Mouse (Mus musculus) Patski (cell line): ENCODE data around the gene Lrrc4. TPM values are rescaled to one million over a fixed set of nuclear protein-coding genes. Genes with fewer than 3 reads are reported as not detected.

Experiments used
- ATAC-seq: fragments of 100-300 bp; one replicate; pipeline ENCODE4 v1.8.0; 2021
- CTCF ChIA-PET: fragments of 350-600 bp; sonication (Branson Sonifier 250); formaldehyde crosslinking; loops from one replicate; lab custom pipeline; 2022; ENCODE audit warnings: inconsistent platforms; lab: Charles Lee
- POLR2A ChIA-PET: fragments of 350-600 bp; sonication (Branson Sonifier 250); formaldehyde crosslinking; loops from one replicate; lab custom pipeline; 2022; ENCODE audit warnings: antibody characterized with exemption, inconsistent platforms; lab: Charles Lee
- DNase-seq: peaks from one replicate; pipeline ENCODE4 v3.0.0-alpha.2; 2011; ENCODE audit warnings: low read depth, low spot score
- H3K27me3 ChIP-seq: fragments of 371-371 bp; one replicate; pipeline ENCODE4 v1.5.1; 2021
- CTCF ChIP-seq: fragments of 100-300 bp; IDR thresholded peaks from one replicate; pipeline ENCODE4 v1.5.1; 2021
- in situ Hi-C: fragments of 300-500 bp; cut with MboI; formaldehyde crosslinking; loops from 3 replicates; pipeline ENCODE4 v1.11.1; 2018; ENCODE audit warnings: low pct_unique_long_range_greater_than_20kb, mixed read lengths
- polyA plus RNA-seq: library from polyadenylated mRNA; unstranded; gene quantifications from one replicate; pipeline ENCODE4 v1.2.3, GENCODE M21; 2021

Gene Lrrc4
- not detected for polyA plus RNA-seq

DNA sequence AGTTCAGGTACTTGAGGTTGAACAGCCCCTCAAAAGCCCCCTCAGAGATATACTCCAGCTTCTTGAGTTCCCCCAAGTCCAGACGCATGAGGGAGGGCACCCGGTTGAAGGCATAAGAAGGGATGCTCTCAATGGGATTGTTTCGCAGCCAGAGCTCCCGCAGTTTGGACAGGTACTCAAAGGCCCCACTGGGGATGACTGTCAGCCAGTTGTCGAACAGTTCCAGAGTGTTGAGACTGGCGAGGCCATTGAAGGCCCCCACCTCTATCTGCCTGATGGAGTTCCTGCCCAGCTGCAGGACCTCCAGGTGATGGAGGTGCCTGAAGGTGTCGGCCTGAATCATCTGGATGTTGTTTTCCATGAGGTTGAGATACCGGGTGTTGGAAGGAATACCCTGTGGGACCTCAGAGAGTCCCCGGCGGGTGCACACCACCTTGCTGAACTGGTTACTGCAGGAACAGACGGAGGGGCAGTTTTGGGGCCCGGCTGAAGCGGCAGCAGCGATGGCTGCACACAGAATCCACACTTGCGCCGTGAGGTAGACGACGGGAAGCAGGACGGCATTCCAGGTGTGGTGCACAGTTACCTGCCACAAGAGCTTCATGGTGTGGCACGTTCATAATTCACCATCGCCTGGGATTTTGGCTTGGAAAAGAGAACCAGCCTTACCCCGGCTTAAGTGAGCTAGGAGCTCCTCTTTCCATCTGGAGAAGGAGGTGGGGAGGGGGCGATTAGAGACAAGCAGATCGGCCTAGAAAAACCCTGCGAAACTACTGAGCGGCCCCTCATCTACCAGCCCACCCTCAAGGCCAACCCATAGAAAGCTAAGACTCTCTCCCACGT is at the start of gene Lrrc4:
Lrrc4 (minus strand) TSS at position 737 of the 843 bp plus-strand sequence.
- ChIA-PET CTCF (no interaction called here), POLR2A (interaction anchor here (0.5 kb wide), 1 partner anchor 207 kb away, joined by 4 read pairs; no protein-coding TSS in a partner anchor)
- DNase-seq (no peak), ATAC-seq (no peak)
- TF ChIP-seq CTCF, result no peak
- H3K27me3 ChIP-seq, result no peaks in the 10 kb centered on the region
- in situ Hi-C loops, result no loop called here

DNA sequence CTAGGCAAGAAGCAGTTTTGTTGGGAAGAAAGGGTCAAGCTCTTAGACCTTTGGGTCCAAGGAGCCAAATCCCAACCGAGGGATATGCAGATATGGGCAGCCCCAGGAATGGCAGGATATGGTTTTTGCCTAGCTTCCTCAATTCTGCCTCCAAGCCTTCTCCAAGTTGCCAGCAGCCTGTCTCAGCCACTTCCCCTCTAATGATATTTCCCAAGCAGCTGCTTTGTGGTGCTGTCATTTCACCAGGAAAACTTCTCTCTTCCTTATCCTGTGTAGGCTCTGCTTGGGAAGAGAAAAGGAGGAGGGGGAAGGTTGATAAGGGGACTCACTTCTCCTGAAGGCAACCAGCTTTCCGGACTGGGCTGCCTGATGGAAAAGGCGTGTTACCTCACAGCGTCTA is 49.4 kb upstream of the Lrrc4 start:
- in situ Hi-C loops, result no loop called here
- DNase-seq, result no peak
- TF ChIP-seq CTCF, result no peak
- POLR2A ChIA-PET, result interaction anchor here (0.6 kb wide), 1 partner anchor 107 kb away, joined by 6 read pairs; no protein-coding TSS in a partner anchor
- H3K27me3 ChIP-seq, result no peaks in the 10 kb centered on the region
- CTCF ChIA-PET, result interaction anchor here (0.9 to 1.6 kb wide), 2 partner anchors 11 to 13 kb away, joined by 3 to 5 read pairs; no protein-coding TSS in a partner anchor
- no peak for ATAC-seq

DNA sequence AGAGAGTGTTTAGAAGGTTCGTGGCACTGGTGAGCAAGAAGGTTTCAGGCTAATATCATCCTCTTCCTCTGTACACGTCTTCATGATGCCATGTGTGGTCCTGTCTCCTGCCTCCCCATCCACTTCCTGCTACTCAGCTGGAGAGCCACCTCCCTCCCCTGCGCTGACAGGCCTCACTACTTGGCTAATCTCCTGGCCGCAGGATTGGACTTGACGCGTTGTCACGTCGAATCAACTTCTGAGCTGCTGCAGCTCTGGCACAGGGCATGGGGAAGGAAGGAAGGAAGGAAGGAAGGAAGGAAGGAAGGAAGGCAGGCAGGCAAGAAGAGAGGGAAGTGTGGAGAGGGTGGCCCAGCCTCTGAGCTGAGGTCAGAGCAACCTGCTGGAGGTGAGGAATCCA is 47.8 kb upstream of the Lrrc4 start:
- ChIA-PET CTCF (no interaction called here), POLR2A (no interaction called here)
- H3K27me3 ChIP-seq, result no peaks in the 10 kb centered on the region
- no peak for DNase-seq
- in situ Hi-C loops, result no loop called here
- ATAC-seq, result no peak
- TF ChIP-seq CTCF, result no peak

DNA sequence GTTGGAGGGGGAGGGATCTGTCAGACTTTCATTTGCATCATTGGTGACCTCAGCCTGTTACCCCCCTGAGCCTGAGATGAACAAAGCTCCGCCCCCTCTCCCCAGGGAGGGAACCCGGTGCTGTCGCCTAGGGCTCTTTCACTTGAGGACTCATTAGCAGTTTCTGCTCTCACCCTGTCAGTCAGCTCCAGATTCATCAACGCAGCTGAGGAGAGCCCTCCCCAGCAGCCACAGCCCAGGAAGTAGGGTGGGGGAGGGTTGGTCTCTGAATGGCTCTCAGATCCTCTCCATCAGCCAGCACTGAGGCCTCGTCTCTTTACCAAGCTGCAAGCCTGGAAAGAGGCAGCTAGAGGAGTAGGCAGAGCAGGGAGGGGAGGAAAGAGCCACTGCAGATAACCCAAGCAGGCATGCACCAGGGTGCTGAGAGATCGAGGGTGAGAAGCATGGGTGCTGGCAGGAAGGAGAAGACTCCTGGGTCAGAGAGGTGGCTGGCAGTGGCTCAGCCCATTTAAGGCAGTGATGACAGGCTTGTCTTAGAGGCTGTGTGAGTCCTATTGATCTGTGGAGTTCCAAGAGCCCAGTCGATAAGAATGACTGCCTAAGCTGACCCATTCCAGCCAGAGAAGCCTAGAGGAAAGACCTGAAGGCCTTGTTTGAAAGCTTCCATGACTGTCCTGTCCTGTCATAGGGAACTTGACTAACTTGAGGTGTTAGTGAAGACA is 46.6 kb upstream of the Lrrc4 start:
- in situ Hi-C loops, result no loop called here

DNA sequence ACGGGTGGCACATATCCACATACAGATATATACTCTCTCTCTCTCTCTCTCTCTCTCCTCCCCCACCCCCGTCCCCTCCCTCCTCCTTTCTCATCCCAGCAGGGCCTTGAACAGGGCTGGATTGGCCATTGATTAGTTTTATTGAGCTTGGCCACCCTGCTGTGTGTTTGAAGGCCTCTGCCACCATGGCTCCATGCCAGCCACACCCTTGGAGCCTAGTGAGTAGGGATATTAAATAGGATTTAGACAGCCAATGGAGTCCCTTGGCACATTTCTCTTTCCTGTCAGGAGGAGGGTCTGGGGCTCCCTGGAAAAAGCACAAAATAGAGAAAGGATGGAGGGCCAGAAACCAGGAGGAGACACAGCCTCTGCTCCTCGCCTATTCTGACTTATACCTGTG is 44.9 kb upstream of the Lrrc4 start:
- ATAC-seq, result no peak
- ChIA-PET CTCF (no interaction called here), POLR2A (no interaction called here)
- DNase-seq, result no peak
- in situ Hi-C loops, result no loop called here
- no peaks in the 10 kb centered on the region for H3K27me3 ChIP-seq
- TF ChIP-seq CTCF, result no peak

More for the DNA sequence above, 46.6 kb upstream of the Lrrc4 start:
- CTCF ChIA-PET, result no interaction called here
- H3K27me3 ChIP-seq, result no peaks in the 10 kb centered on the region
- POLR2A ChIA-PET, result no interaction called here
- no peak for ATAC-seq
- no peak for TF ChIP-seq CTCF
- no peak for DNase-seq

DNA sequence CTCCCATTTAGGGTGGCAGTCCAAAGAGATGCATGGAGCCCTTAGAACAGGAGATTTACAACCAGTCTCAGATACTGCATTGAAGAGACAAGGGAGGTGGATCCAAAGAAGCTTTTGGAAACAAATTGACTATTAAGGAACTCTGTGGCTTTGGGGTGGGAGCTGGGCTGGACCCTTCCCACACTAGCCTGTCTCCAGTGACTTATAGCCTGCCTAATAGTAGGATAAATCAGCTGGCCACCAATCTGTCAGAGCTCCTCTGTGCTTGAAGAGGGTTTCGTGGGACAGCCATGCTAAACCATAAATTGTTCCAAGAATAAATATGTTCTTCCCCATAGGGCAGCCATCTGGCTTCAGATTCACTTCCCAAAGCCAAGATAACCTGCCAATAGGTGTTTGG is 43.8 kb upstream of the Lrrc4 start:
- no peak for DNase-seq
- in situ Hi-C loops, result no loop called here
- ChIA-PET POLR2A (interaction anchor here (0.6 kb wide), 1 partner anchor 13 kb away, joined by 3 read pairs; no protein-coding TSS in a partner anchor), CTCF (interaction anchor here (1.1 kb wide), 1 partner anchor 12 kb away, joined by 3 read pairs; no protein-coding TSS in a partner anchor)
- no peak for ATAC-seq
- no peak for TF ChIP-seq CTCF
- H3K27me3 ChIP-seq, result no peaks in the 10 kb centered on the region

DNA sequence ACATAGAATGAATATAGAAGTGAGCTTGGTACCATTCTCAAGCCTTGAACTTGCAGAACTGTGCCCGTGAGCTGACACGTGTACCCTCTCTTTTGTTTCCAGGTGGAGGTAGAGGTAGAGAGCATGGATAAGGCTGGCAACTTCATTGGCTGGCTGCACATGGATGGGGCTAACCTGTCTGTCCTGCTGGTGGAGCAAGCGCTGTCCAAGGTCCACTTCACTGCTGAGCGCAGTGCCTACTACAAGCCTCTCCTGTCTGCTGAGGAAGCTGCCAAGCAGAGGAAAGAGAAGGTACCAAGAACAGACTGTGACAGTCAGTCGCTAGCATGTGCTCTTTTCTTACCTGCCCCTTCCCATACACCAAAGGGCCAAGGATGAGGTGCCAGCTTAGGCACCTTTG is 43.2 kb upstream of the Lrrc4 start:
- TF ChIP-seq CTCF, result no peak
- CTCF ChIA-PET, result interaction anchor here (1.6 kb wide), 1 partner anchor 7 kb away, joined by 4 read pairs; no protein-coding TSS in a partner anchor
- ATAC-seq (no peak), DNase-seq (no peak)
- in situ Hi-C loops, result no loop called here
- POLR2A ChIA-PET, result interaction anchor here (0.6 kb wide), 1 partner anchor 14 kb away, joined by 3 read pairs; no protein-coding TSS in a partner anchor
- H3K27me3 ChIP-seq, result no peaks in the 10 kb centered on the region

DNA sequence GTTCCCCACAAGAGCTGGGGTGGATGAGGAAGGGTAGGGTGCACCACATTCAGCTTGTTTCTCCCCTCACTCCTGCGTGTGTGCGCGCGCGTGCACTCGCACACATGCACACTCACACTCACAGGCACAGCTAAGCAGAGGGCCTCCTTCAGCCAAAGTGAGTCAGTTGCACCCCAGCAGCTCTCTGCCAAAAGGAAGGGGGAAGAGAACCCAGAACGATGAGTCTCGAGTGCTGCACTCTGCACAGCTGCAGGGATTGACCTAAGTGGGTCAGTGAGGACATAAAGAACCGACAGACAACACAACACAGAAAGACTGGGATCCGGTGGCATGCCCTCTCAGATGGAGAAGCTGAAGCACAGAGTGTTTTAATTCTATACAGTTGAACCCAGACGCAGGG is 42.5 kb upstream of the Lrrc4 start:
- DNase-seq (no peak), ATAC-seq (no peak)
- POLR2A ChIA-PET, result no interaction called here
- in situ Hi-C loops, result no loop called here
- TF ChIP-seq CTCF, result no peak
- H3K27me3 ChIP-seq, result no peaks in the 10 kb centered on the region
- CTCF ChIA-PET, result interaction anchor here (0.7 to 1.6 kb wide), 3 partner anchors 8 to 34 kb away, joined by 3 to 4 read pairs (median 4); no protein-coding TSS in a partner anchor

DNA sequence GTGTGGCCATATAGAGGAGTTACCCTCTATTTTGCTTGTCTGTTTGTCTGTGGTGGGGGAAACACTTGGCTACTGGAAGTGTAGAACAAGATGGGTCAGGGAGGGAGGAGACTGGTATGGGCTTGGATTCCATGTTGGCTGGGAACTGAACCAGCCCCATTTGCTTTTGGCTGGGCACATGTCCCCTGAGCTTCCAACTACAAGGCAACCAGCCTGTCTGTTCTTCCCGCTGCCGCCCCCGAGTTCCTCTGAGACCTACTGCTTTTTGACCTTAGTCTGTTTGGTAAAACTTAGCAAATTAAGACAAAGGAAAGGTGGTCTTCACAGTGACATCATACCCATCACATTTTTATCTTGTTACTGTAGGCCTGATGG is 40.9 kb upstream of the Lrrc4 start:
- in situ Hi-C loops, result no loop called here
- ChIA-PET POLR2A (no interaction called here), CTCF (no interaction called here)
- no peak for DNase-seq
- no peak for TF ChIP-seq CTCF
- no peak for ATAC-seq
- H3K27me3 ChIP-seq, result no peaks in the 10 kb centered on the region

DNA sequence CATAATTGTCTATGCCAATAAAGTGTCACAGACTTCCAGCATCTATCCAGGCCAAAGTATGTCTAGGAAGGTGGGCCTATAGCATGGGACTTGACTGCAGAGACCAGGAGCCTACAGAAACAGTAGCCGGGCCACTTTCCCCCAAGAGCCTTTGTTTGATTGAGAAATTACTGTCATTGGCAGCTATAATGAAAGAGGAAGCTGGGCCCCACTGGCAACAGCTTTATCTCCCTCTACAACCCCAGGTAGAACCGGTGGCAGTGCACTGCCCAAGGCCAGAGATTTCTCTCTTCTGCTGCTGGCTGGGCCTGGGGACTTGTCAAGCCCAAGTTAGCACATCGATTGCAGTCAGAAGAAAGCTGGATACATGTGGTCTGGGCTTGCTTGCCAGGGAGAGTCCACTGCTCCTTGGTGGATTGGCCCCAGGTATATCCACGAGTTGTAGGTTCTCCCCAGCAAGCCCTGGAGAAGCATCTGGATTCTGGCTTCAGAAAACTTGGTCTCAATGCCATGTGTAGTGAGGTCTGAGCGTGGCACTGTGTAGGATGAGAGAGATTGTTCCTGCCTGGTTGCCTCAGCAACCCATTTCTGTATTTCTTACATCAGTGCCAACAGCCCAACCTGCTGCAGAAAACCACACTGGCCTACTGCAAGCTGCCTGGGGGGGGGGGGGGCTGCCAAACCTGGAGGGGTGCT is 40.3 kb upstream of the Lrrc4 start:
- no peaks in the 10 kb centered on the region for H3K27me3 ChIP-seq
- ChIA-PET POLR2A (no interaction called here), CTCF (no interaction called here)
- ATAC-seq, result no peak
- in situ Hi-C loops, result no loop called here
- DNase-seq, result no peak
- no peak for TF ChIP-seq CTCF
